Mouse (Mus musculus) E14TG2a.4 (cell line): ENCODE results near the gene Cxcr6.

ENCODE experiments used
- CTCF ChIP-seq: conservative IDR thresholded peaks from 2 replicates; pipeline ENCODE4 v1.5.1; 2014; ENCODE audit warnings: low read length
- NANOG ChIP-seq: IDR thresholded peaks from 2 replicates; pipeline ENCODE4 v1.6.1; 2014; ENCODE audit warnings: borderline replicate concordance, low read length, mixed read lengths
- POU5F1 ChIP-seq: IDR thresholded peaks from 2 replicates; pipeline ENCODE4 v1.6.1; 2014; ENCODE audit warnings: low read length, borderline replicate concordance

DNA sequence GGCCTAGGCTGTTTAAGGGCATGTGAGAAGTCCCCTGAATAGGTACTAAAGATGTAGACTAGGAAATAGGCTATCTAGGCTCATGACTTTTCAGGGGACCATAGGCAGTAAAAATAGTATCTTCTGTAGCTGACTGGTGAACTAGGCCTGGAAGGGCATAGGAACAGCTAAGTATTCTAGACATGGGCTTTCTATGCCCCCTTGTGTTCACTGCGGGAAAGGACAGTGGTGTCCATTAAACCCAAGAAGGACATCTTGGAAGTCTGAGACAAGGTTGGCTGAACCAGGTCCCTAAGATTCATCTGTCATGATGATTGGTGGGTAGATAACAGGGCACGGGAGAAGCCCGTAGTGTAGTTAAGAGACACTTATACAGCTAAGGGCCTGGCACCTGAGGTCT, 10.1 kb upstream of the Cxcr6 start:
- TF ChIP-seq CTCF (peak; percentile 23), POU5F1 (no peak), NANOG (no peak)
